Mouse (Mus musculus): ENCODE data around the gene Trmu. TPM values are rescaled to one million over a fixed set of nuclear protein-coding genes. Genes with fewer than 3 reads are reported as not detected.

Trmu gene
- total RNA-seq, 2 experiments from 2014 or later: 29.9 to 33.8 TPM

- DNase-seq (ENCODE audit: extremely low spot score in 1 of 2, low spot score in 2 of 2): no peak
- intact Hi-C loops (cut with DNase I): loop anchor here (5.0 kb wide), 2 partner anchors 223 to 238 kb away; no protein-coding TSS in a partner anchor
- TF ChIP-seq CTCF (IDR thresholded peaks at IDR 0.05): no peak
- Histone ChIP-seq H3K4me3 (no peak overlapping the region), H3K27ac (no peak overlapping the region)
Measured at GRCm38 (mm10) chr15:85899396-85899795, 20.3 kb downstream of the Trmu start.

- no peak for TF ChIP-seq CTCF (IDR thresholded peaks at IDR 0.05)
- Histone ChIP-seq H3K4me3 (no peak overlapping the region), H3K27ac (no peak overlapping the region)
- intact Hi-C loops (cut with DNase I): no loop called here
- DNase-seq (ENCODE audit: extremely low spot score in 1 of 2, low spot score in 2 of 2): no peak
Measured at GRCm38 (mm10) chr15:85900318-85900717, 21.2 kb downstream of the Trmu start.

GRCm38 (mm10) chr15:85900801-85901200 lies 21.7 kb downstream of the Trmu start:
- intact Hi-C loops (cut with DNase I): no loop called here
- no peak for TF ChIP-seq CTCF (IDR thresholded peaks at IDR 0.05)
- Histone ChIP-seq H3K4me3 (no peak overlapping the region), H3K27ac (no peak overlapping the region)
- DNase-seq (ENCODE audit: extremely low spot score in 1 of 2, low spot score in 2 of 2): no peak

GRCm38 (mm10) chr15:85902505-85902904 lies 23.4 kb downstream of the Trmu start:
- no peak for TF ChIP-seq CTCF (IDR thresholded peaks at IDR 0.05)
- no peak overlapping the region for H3K4me3 ChIP-seq
- H3K27ac ChIP-seq: no peak overlapping the region
- intact Hi-C loops (cut with DNase I): no loop called here
- DNase-seq (ENCODE audit: extremely low spot score in 1 of 2, low spot score in 2 of 2): no peak

GRCm38 (mm10) chr15:85903826-85904225 lies 24.7 kb downstream of the Trmu start:
- no peak for DNase-seq (ENCODE audit: extremely low spot score in 1 of 2, low spot score in 2 of 2)
- Histone ChIP-seq H3K4me3 (no peak overlapping the region), H3K27ac (no peak overlapping the region)
- intact Hi-C loops (cut with DNase I): no loop called here
- TF ChIP-seq CTCF (IDR thresholded peaks at IDR 0.05): peak; percentile 48

- no peak overlapping the region for H3K4me3 ChIP-seq
- TF ChIP-seq CTCF (IDR thresholded peaks at IDR 0.05): no peak
- H3K27ac ChIP-seq: no peak overlapping the region
- intact Hi-C loops (cut with DNase I): no loop called here
- DNase-seq (ENCODE audit: extremely low spot score in 1 of 2, low spot score in 2 of 2): no peak
Measured at GRCm38 (mm10) chr15:85908660-85909491, 29.8 kb downstream of the Trmu start.

- no peak for TF ChIP-seq CTCF (IDR thresholded peaks at IDR 0.05)
- intact Hi-C loops (cut with DNase I): no loop called here
- no peak overlapping the region for H3K4me3 ChIP-seq
- H3K27ac ChIP-seq: no peak overlapping the region
- DNase-seq (ENCODE audit: extremely low spot score in 1 of 2, low spot score in 2 of 2): no peak
Measured at GRCm38 (mm10) chr15:85909492-85909829, 30.3 kb downstream of the Trmu start.

- H3K4me3 ChIP-seq: no peak overlapping the region
- H3K27ac ChIP-seq: no peak overlapping the region
- intact Hi-C loops (cut with DNase I): no loop called here
- no peak for DNase-seq (ENCODE audit: extremely low spot score in 1 of 2, low spot score in 2 of 2)
- no peak for TF ChIP-seq CTCF (IDR thresholded peaks at IDR 0.05)
Measured at GRCm38 (mm10) chr15:85909931-85910330, 30.8 kb downstream of the Trmu start.

GRCm38 (mm10) chr15:85913605-85914004 lies 34.5 kb downstream of the Trmu start:
- H3K27ac ChIP-seq: no peak overlapping the region
- peak; percentile 39 for TF ChIP-seq CTCF (IDR thresholded peaks at IDR 0.05)
- intact Hi-C loops (cut with DNase I): no loop called here
- no peak for DNase-seq (ENCODE audit: extremely low spot score in 1 of 2, low spot score in 2 of 2)
- no peak overlapping the region for H3K4me3 ChIP-seq

GRCm38 (mm10) chr15:85919191-85919891 lies 40.2 kb downstream of the Trmu start:
- DNase-seq (ENCODE audit: extremely low spot score in 1 of 2, low spot score in 2 of 2): no peak
- Histone ChIP-seq H3K4me3 (no peak overlapping the region), H3K27ac (no peak overlapping the region)
- intact Hi-C loops (cut with DNase I): no loop called here
- no peak for TF ChIP-seq CTCF (IDR thresholded peaks at IDR 0.05)

- DNase-seq (ENCODE audit: extremely low spot score in 1 of 2, low spot score in 2 of 2): no peak
- intact Hi-C loops (cut with DNase I): no loop called here
- no peak for TF ChIP-seq CTCF (IDR thresholded peaks at IDR 0.05)
- Histone ChIP-seq H3K27ac (no peak overlapping the region), H3K4me3 (no peak overlapping the region)
Measured at GRCm38 (mm10) chr15:85919892-85920248, 40.8 kb downstream of the Trmu start.

GRCm38 (mm10) chr15:85921855-85922254 lies 42.7 kb downstream of the Trmu start:
- intact Hi-C loops (cut with DNase I): no loop called here

More at GRCm38 (mm10) chr15:85921855-85922254, 42.7 kb downstream of the Trmu start:
- Histone ChIP-seq H3K27ac (no peak overlapping the region), H3K4me3 (no peak overlapping the region)
- no peak for DNase-seq (ENCODE audit: extremely low spot score in 1 of 2, low spot score in 2 of 2)
- no peak for TF ChIP-seq CTCF (IDR thresholded peaks at IDR 0.05)

Data from left cerebral cortex, adult 2 months (tissue).